Mouse (Mus musculus) embryonic facial prominence, embryonic 15.5 days (tissue): ENCODE data around the gene 2210408I21Rik. TPM values are rescaled to one million over a fixed set of nuclear protein-coding genes. Genes with fewer than 3 reads are reported as not detected.

Experiments
- ATAC-seq: fragments of 200-750 bp; cut with Nextera tagmentation; 2 replicates; pipeline ENCODE4 v1.8.0; 2017; ENCODE audit warnings: low read depth, moderate TSS enrichment; ENCODE audit not compliant: insufficient number of reproducible peaks, low FRiP score, low TSS enrichment
- H3K27ac ChIP-seq: fragments of 300-500 bp; sonication (generic); replicated peaks from 2 replicates; pipeline ENCODE4 v1.5.1; 2015; ENCODE audit warnings: mild to moderate bottlenecking, inconsistent platforms
- H3K27me3 ChIP-seq: fragments of 300-500 bp; sonication (generic); 2 replicates; pipeline ENCODE4 v1.6.1; 2015; ENCODE audit warnings: inconsistent platforms
- H3K36me3 ChIP-seq: fragments of 300-500 bp; sonication (generic); 2 replicates; pipeline ENCODE4 v1.6.1; 2015; ENCODE audit warnings: mild to moderate bottlenecking, inconsistent platforms
- H3K4me1 ChIP-seq: fragments of 300-500 bp; sonication (generic); 2 replicates; pipeline ENCODE4 v1.6.1; 2015; ENCODE audit warnings: inconsistent platforms
- H3K4me2 ChIP-seq: fragments of 300-500 bp; sonication (generic); replicated peaks from 2 replicates; pipeline ENCODE4 v1.6.1; 2015; ENCODE audit warnings: mild to moderate bottlenecking, inconsistent platforms
- H3K4me3 ChIP-seq: fragments of 300-500 bp; sonication (generic); replicated peaks from 2 replicates; pipeline ENCODE4 v1.5.1; 2015; ENCODE audit warnings: mild to moderate bottlenecking, inconsistent platforms
- H3K9ac ChIP-seq: fragments of 300-500 bp; sonication (generic); 2 replicates; pipeline ENCODE4 v1.6.1; 2015; ENCODE audit warnings: inconsistent platforms
- H3K9me3 ChIP-seq: fragments of 300-500 bp; sonication (generic); replicated peaks from 2 replicates; pipeline ENCODE4 v1.6.1; 2016; ENCODE audit warnings: inconsistent platforms
- WGBS: fragments of 180-500 bp; shearing (Covaris S2); methylation state at CpG from one replicate; pipeline ENCODE4 v1.1.7; 2015; 5-methylcytosine and 5-hydroxymethylcytosine counted together
- polyA plus RNA-seq: library from polyadenylated mRNA; unstranded; fragments of >200 nt; fragmentation: Nextera tagmentation; extraction: Ambion mirVana; gene quantifications from 2 replicates; pipeline ENCODE4 v1.2.1, GENCODE M21; 2015

2210408I21Rik gene
- polyA plus RNA-seq, 1 experiment from 2014 or later = 10.7 TPM

- no peak for ATAC-seq
- Histone ChIP-seq H3K9ac (no peak overlapping the region), H3K27ac (no peak overlapping the region)
Measured at GRCm38 (mm10) chr13:77529760-77530159, 394.4 kb downstream of the 2210408I21Rik start.

GRCm38 (mm10) chr13:77537466-77537865 lies 402.1 kb downstream of the 2210408I21Rik start:
- H3K36me3 ChIP-seq = no peaks in the 10 kb centered on the region
- no peaks in the 10 kb centered on the region for H3K27me3 ChIP-seq
- WGBS = 91% methylated on average over 4 of the region's 4 CpGs

More at GRCm38 (mm10) chr13:77529760-77530159, 394.4 kb downstream of the 2210408I21Rik start:
- no peaks in the 10 kb centered on the region for H3K9me3 ChIP-seq
- H3K27me3 ChIP-seq = no peaks in the 10 kb centered on the region
- H3K4me2 ChIP-seq = no peak overlapping the region
- no peaks in the 10 kb centered on the region for H3K4me1 ChIP-seq
- no peaks in the 10 kb centered on the region for H3K36me3 ChIP-seq
- no peak overlapping the region for H3K4me3 ChIP-seq

GRCm38 (mm10) chr13:77547486-77548385 lies 412.4 kb downstream of the 2210408I21Rik start:
- no peak overlapping the region for H3K4me2 ChIP-seq
- H3K27ac ChIP-seq = no peak overlapping the region
- no peaks in the 10 kb centered on the region for H3K4me1 ChIP-seq
- H3K27me3 ChIP-seq = no peaks in the 10 kb centered on the region
- 37% methylated on average over 16 of the region's 16 CpGs for WGBS
- no peaks in the 10 kb centered on the region for H3K36me3 ChIP-seq
- no peaks in the 10 kb centered on the region for H3K9me3 ChIP-seq
- H3K9ac ChIP-seq = no peak overlapping the region
- no peak for ATAC-seq
- no peak overlapping the region for H3K4me3 ChIP-seq

More at GRCm38 (mm10) chr13:77537466-77537865, 402.1 kb downstream of the 2210408I21Rik start:
- no peak for ATAC-seq
- Histone ChIP-seq H3K9me3 (no peaks in the 10 kb centered on the region), H3K9ac (no peak overlapping the region), H3K4me3 (no peak overlapping the region), H3K4me2 (no peak overlapping the region), H3K27ac (no peak overlapping the region), H3K4me1 (no peaks in the 10 kb centered on the region)

GRCm38 (mm10) chr13:77548386-77548695 lies 413.0 kb downstream of the 2210408I21Rik start:
- WGBS = 14% methylated on average over 3 of the region's 3 CpGs
- Histone ChIP-seq H3K9ac (no peak overlapping the region), H3K4me1 (no peaks in the 10 kb centered on the region), H3K27me3 (no peaks in the 10 kb centered on the region), H3K9me3 (no peaks in the 10 kb centered on the region), H3K36me3 (no peaks in the 10 kb centered on the region), H3K27ac (no peak overlapping the region), H3K4me3 (no peak overlapping the region), H3K4me2 (no peak overlapping the region)
- no peak for ATAC-seq

- Histone ChIP-seq H3K4me3 (no peak overlapping the region), H3K9me3 (no peaks in the 10 kb centered on the region), H3K27me3 (no peaks in the 10 kb centered on the region), H3K36me3 (no peaks in the 10 kb centered on the region), H3K27ac (no peak overlapping the region), H3K4me2 (no peak overlapping the region), H3K9ac (no peak overlapping the region), H3K4me1 (no peaks in the 10 kb centered on the region)
- no peak for ATAC-seq
- 65% methylated on average over 4 of the region's 4 CpGs for WGBS
Measured at GRCm38 (mm10) chr13:77548750-77549149, 413.4 kb downstream of the 2210408I21Rik start.

GRCm38 (mm10) chr13:77594011-77594410 lies 458.7 kb downstream of the 2210408I21Rik start:
- Histone ChIP-seq H3K4me2 (no peak overlapping the region), H3K4me3 (no peak overlapping the region), H3K27ac (no peak overlapping the region), H3K9me3 (no peaks in the 10 kb centered on the region), H3K27me3 (no peaks in the 10 kb centered on the region), H3K36me3 (no peaks in the 10 kb centered on the region), H3K4me1 (no peaks in the 10 kb centered on the region), H3K9ac (no peak overlapping the region)
- WGBS = 75% methylated on average over 4 of the region's 4 CpGs
- ATAC-seq = no peak

- 78% methylated on average over 2 of the region's 2 CpGs for WGBS
- no peak overlapping the region for H3K4me2 ChIP-seq
- H3K9me3 ChIP-seq = no peaks in the 10 kb centered on the region; the same call in 1 of the 2 replicates
- H3K9ac ChIP-seq = no peak overlapping the region
- H3K4me1 ChIP-seq = no peaks in the 10 kb centered on the region
- peak; percentile 54; the same call in 1 of the 2 replicates for ATAC-seq
- no peak overlapping the region for H3K27ac ChIP-seq
- no peak overlapping the region for H3K4me3 ChIP-seq
- no peaks in the 10 kb centered on the region for H3K27me3 ChIP-seq
- no peaks in the 10 kb centered on the region for H3K36me3 ChIP-seq
Measured at GRCm38 (mm10) chr13:77615346-77615745, 480.0 kb downstream of the 2210408I21Rik start.

Other genes with a start within 250 kb of the 2210408I21Rik start
- gene Slf1, start 67 bp upstream of the 2210408I21Rik start, polyA plus RNA-seq = 33.8 and 36.6 TPM in 2 replicates